Mouse (Mus musculus): ENCODE results near the gene Maml2. TPM values are rescaled to one million over a fixed set of nuclear protein-coding genes. Genes with fewer than 3 reads are reported as not detected.

Maml2 gene
- total RNA-seq, 1 experiment: 1.9 TPM

DNA sequence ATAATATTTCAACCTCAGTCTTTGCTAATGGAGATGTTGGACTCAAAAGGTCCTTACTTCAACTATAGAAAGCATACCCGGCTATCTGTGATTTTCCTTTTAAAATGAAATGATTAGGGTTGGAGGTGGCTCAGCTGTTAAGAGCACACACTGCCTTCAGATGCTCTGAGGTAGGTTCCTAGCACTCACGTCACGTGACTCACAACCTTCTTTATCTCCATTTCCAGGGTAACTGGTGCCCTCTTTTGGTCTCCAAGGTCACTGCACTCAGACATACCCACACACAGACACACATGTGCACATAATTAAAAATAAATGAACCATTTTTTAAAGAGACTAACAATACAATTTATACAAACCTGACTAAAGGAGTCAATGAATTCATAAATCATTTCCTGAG, 275.1 kb downstream of the Maml2 start:
- H3K9ac ChIP-seq (ENCODE audit: insufficient read depth, low read depth, low read length, poor library complexity, severe bottlenecking): no peak overlapping the region
- no peaks in the 10 kb centered on the region for H3K36me3 ChIP-seq (ENCODE audit: control insufficient read depth, insufficient read depth, low read length, poor library complexity, severe bottlenecking)

DNA sequence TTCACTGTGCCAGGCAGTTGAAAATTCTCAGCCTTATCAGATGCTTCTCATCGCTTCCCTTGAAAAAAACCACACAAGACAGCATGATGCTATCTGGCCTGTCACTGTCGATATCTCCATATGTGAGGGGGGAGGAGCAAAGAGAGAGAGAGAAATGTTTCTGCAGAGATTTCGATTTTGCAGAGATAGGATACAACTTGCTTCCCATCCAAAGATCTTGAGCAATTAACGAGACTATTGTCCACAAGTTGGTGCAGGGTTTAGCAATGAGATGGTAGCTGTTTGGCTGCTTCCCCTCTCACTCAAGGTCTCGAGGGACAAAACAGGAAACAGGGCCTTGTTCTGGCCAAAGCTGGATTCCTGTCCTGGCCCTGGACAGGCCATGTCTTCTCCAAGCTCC, 276.3 kb downstream of the Maml2 start:
- Histone ChIP-seq H3K27ac (ENCODE audit: insufficient read depth, low read depth, low read length, poor library complexity, severe bottlenecking) (no peak overlapping the region), H3K4me1 (ENCODE audit: control insufficient read depth in 2 of 2, insufficient read depth in 2 of 2, low read length in 2 of 2, poor library complexity in 1 of 2) (no peaks in the 10 kb centered on the region), H3K9ac (ENCODE audit: insufficient read depth, low read depth, low read length, poor library complexity, severe bottlenecking) (no peak overlapping the region), H3K36me3 (ENCODE audit: control insufficient read depth, insufficient read depth, low read length, poor library complexity, severe bottlenecking) (no peaks in the 10 kb centered on the region), H3K4me3 (ENCODE audit: insufficient read depth in 1 of 2, low read depth in 1 of 2, low read length in 2 of 2, poor library complexity in 1 of 2, severe bottlenecking in 1 of 2) (no peak overlapping the region), H3K9me3 (ENCODE audit: control insufficient read depth, insufficient read depth, low read depth, low read length) (no peaks in the 10 kb centered on the region)
- in situ Hi-C loops (cut with MboI; ENCODE audit: low sequenced_read_pairs in 2 of 2, unreplicated experiment in 2 of 2): no loop called here
- DNase-seq (ENCODE audit: low read depth, low spot score): no peak
- TF ChIP-seq CHD2 (IDR thresholded peaks at IDR 0.05; ENCODE audit: low read depth, low read length): no peak
- no peak for TF ChIP-seq ZC3H11A (IDR thresholded peaks at IDR 0.05; ENCODE audit: borderline replicate concordance, low read depth, low read length)
- no peak for TF ChIP-seq ZNF384 (IDR thresholded peaks at IDR 0.05; ENCODE audit: low read depth, low read length)
- no peak for TF ChIP-seq HCFC1 (IDR thresholded peaks at IDR 0.05; ENCODE audit: borderline replicate concordance, insufficient read depth, low read length)
- TF ChIP-seq MAFK (IDR thresholded peaks at IDR 0.05; ENCODE audit: insufficient read depth, low read depth, low read length): no peak

More for the DNA sequence above, 275.1 kb downstream of the Maml2 start:
- no peak overlapping the region for H3K4me3 ChIP-seq (ENCODE audit: insufficient read depth in 1 of 2, low read depth in 1 of 2, low read length in 2 of 2, poor library complexity in 1 of 2, severe bottlenecking in 1 of 2)
- in situ Hi-C loops (cut with MboI; ENCODE audit: low sequenced_read_pairs in 2 of 2, unreplicated experiment in 2 of 2): no loop called here
- TF ChIP-seq MAFK (IDR thresholded peaks at IDR 0.05; ENCODE audit: insufficient read depth, low read depth, low read length) (no peak), ZC3H11A (IDR thresholded peaks at IDR 0.05; ENCODE audit: borderline replicate concordance, low read depth, low read length) (no peak), CHD2 (IDR thresholded peaks at IDR 0.05; ENCODE audit: low read depth, low read length) (no peak), ZNF384 (IDR thresholded peaks at IDR 0.05; ENCODE audit: low read depth, low read length) (no peak), HCFC1 (IDR thresholded peaks at IDR 0.05; ENCODE audit: borderline replicate concordance, insufficient read depth, low read length) (no peak)
- H3K4me1 ChIP-seq (ENCODE audit: control insufficient read depth in 2 of 2, insufficient read depth in 2 of 2, low read length in 2 of 2, poor library complexity in 1 of 2): no peaks in the 10 kb centered on the region
- no peaks in the 10 kb centered on the region for H3K9me3 ChIP-seq (ENCODE audit: control insufficient read depth, insufficient read depth, low read depth, low read length)
- DNase-seq (ENCODE audit: low read depth, low spot score): no peak
- no peak overlapping the region for H3K27ac ChIP-seq (ENCODE audit: insufficient read depth, low read depth, low read length, poor library complexity, severe bottlenecking)

DNA sequence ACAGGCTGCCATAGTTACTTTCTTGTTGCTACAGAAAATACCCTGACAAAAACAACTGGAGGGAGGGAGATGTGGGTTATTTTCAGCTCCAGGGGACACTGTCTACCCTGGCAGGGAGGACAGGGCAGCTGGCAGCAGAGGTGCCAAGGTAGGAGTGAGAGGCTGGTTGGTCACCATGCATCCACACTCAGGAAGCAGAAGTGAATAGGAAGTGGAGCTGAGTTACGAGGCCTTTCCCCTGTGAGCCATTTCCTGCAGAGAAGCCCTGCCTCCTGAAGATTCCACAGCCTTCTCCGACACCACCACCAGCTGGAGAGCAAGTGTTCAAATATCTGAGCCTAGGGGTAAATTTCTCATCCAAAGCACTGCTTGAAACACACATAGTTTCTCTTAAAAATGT, 277.2 kb downstream of the Maml2 start:
- no peak for DNase-seq (ENCODE audit: low read depth, low spot score)
- Histone ChIP-seq H3K4me1 (ENCODE audit: control insufficient read depth in 2 of 2, insufficient read depth in 2 of 2, low read length in 2 of 2, poor library complexity in 1 of 2) (no peaks in the 10 kb centered on the region), H3K4me3 (ENCODE audit: insufficient read depth in 1 of 2, low read depth in 1 of 2, low read length in 2 of 2, poor library complexity in 1 of 2, severe bottlenecking in 1 of 2) (no peak overlapping the region), H3K36me3 (ENCODE audit: control insufficient read depth, insufficient read depth, low read length, poor library complexity, severe bottlenecking) (no peaks in the 10 kb centered on the region), H3K9ac (ENCODE audit: insufficient read depth, low read depth, low read length, poor library complexity, severe bottlenecking) (no peak overlapping the region), H3K27ac (ENCODE audit: insufficient read depth, low read depth, low read length, poor library complexity, severe bottlenecking) (no peak overlapping the region), H3K9me3 (ENCODE audit: control insufficient read depth, insufficient read depth, low read depth, low read length) (no peaks in the 10 kb centered on the region)
- TF ChIP-seq HCFC1 (IDR thresholded peaks at IDR 0.05; ENCODE audit: borderline replicate concordance, insufficient read depth, low read length): no peak
- in situ Hi-C loops (cut with MboI; ENCODE audit: low sequenced_read_pairs in 2 of 2, unreplicated experiment in 2 of 2): no loop called here

DNA sequence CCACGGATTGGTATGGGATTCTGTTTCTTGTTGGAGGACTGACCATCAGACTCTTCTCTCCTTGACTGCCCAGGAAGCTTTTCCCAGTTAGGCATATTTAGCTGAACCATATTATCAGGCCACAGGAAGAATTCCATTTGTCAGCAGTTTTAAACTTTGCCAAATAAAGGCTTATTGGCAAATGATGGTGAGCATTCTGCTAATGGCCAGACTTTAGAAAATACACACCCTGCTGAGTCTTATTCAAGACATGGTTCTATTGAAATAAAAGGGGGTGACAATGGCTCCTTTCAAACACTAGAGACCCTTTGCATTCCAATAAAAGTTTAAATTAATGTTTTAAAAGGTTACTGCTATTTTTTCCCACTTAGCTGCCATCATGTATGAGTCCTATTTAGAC, 279.4 kb downstream of the Maml2 start:
- Histone ChIP-seq H3K9ac (ENCODE audit: insufficient read depth, low read depth, low read length, poor library complexity, severe bottlenecking) (no peak overlapping the region), H3K4me1 (ENCODE audit: control insufficient read depth in 2 of 2, insufficient read depth in 2 of 2, low read length in 2 of 2, poor library complexity in 1 of 2) (no peaks in the 10 kb centered on the region), H3K4me3 (ENCODE audit: insufficient read depth in 1 of 2, low read depth in 1 of 2, low read length in 2 of 2, poor library complexity in 1 of 2, severe bottlenecking in 1 of 2) (no peak overlapping the region), H3K27ac (ENCODE audit: insufficient read depth, low read depth, low read length, poor library complexity, severe bottlenecking) (no peak overlapping the region), H3K36me3 (ENCODE audit: control insufficient read depth, insufficient read depth, low read length, poor library complexity, severe bottlenecking) (no peaks in the 10 kb centered on the region), H3K9me3 (ENCODE audit: control insufficient read depth, insufficient read depth, low read depth, low read length) (no peaks in the 10 kb centered on the region)
- in situ Hi-C loops (cut with MboI; ENCODE audit: low sequenced_read_pairs in 2 of 2, unreplicated experiment in 2 of 2): no loop called here
- no peak for TF ChIP-seq CHD2 (IDR thresholded peaks at IDR 0.05; ENCODE audit: low read depth, low read length)
- no peak for TF ChIP-seq MAFK (IDR thresholded peaks at IDR 0.05; ENCODE audit: insufficient read depth, low read depth, low read length)
- no peak for TF ChIP-seq ZC3H11A (IDR thresholded peaks at IDR 0.05; ENCODE audit: borderline replicate concordance, low read depth, low read length)
- TF ChIP-seq ZNF384 (IDR thresholded peaks at IDR 0.05; ENCODE audit: low read depth, low read length): no peak
- no peak for DNase-seq (ENCODE audit: low read depth, low spot score)

DNA sequence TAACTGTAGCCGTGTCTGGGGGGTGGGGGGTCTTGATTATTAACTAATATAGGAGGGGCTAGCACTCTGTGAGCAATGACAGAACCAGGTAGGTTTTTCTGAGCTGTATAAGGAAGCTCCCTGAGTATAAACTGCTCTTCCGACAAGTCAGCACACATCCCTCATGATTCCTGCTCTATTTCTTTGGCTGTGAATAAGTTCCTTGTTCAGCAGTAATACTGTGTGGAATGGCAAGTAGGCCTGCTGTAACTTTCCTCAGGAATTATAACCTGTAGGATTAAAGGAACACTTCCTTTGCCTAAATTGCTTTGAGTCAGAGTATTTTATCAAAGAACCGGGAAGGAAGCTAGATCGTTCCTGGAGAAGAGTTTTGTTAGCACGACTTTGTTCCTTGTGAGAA, 283.4 kb downstream of the Maml2 start:
- no peaks in the 10 kb centered on the region for H3K4me1 ChIP-seq (ENCODE audit: control insufficient read depth in 2 of 2, insufficient read depth in 2 of 2, low read length in 2 of 2, poor library complexity in 1 of 2)
- no peak overlapping the region for H3K4me3 ChIP-seq (ENCODE audit: insufficient read depth in 1 of 2, low read depth in 1 of 2, low read length in 2 of 2, poor library complexity in 1 of 2, severe bottlenecking in 1 of 2)
- no peak overlapping the region for H3K27ac ChIP-seq (ENCODE audit: insufficient read depth, low read depth, low read length, poor library complexity, severe bottlenecking)
- H3K9me3 ChIP-seq (ENCODE audit: control insufficient read depth, insufficient read depth, low read depth, low read length): no peaks in the 10 kb centered on the region
- no peak overlapping the region for H3K9ac ChIP-seq (ENCODE audit: insufficient read depth, low read depth, low read length, poor library complexity, severe bottlenecking)
- DNase-seq (ENCODE audit: low read depth, low spot score): no peak
- H3K36me3 ChIP-seq (ENCODE audit: control insufficient read depth, insufficient read depth, low read length, poor library complexity, severe bottlenecking): no peaks in the 10 kb centered on the region
- in situ Hi-C loops (cut with MboI; ENCODE audit: low sequenced_read_pairs in 2 of 2, unreplicated experiment in 2 of 2): no loop called here
- no peak for TF ChIP-seq MAFK (IDR thresholded peaks at IDR 0.05; ENCODE audit: insufficient read depth, low read depth, low read length)
- no peak for TF ChIP-seq ZNF384 (IDR thresholded peaks at IDR 0.05; ENCODE audit: low read depth, low read length)
- no peak for TF ChIP-seq CHD2 (IDR thresholded peaks at IDR 0.05; ENCODE audit: low read depth, low read length)
- no peak for TF ChIP-seq HCFC1 (IDR thresholded peaks at IDR 0.05; ENCODE audit: borderline replicate concordance, insufficient read depth, low read length)
- TF ChIP-seq ZC3H11A (IDR thresholded peaks at IDR 0.05; ENCODE audit: borderline replicate concordance, low read depth, low read length): no peak
